Comparison of ENCODE assay signal across 8 mouse cellular contexts in the genomic region with DNA sequence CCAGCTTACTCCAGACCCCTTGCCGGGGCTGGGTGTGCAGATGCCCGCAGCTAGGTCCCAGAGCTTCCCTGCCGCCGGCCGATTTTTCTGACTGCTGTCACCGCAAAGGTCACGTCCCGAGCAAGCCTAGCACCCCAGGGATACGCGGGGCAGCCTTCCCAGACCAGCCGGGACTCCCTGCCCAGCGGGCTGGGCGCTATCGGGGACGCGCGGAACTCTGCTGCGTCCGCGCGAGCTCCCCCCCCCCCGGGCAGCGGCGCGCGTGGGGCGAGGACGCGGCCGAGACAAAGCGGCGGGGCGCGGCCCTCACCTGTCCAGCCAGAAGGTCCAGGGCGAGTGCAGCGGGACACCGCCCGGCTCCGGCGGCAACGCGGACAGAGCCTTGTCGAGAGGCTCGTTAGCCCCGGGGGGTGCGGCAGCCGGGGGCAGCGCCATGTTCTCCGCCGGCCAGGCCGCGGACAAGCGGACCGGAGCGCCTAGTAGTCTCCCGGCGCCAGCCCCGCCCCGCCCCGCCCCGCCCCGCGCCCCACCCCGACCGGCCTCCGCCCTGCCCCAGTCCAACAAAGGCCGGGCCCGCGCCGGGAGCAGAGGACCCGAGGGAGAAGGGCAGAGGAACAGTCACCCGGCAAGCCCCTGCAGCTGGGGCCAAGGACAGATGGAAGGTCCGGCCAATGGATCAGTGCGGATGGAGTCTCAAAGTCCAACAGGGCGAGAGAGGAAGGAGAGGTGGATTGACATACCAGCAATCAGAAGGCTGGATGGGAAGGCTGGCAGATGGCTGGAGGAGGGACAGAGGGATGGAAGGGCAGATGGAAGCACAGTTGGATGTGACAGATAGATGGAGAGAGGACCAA. TPM values are rescaled to one million over a fixed set of nuclear protein-coding genes. Genes with fewer than 3 reads are reported as not detected.
DNase-seq lines count a peak whose midpoint lies in the region; ATAC-seq and TF ChIP-seq lines count a peak whose summit lies in the region.

Eif4e3 (minus strand) TSS at position 454 of the 854 bp plus-strand sequence.
Gm20696 (minus strand) TSS at position 480 of the 854 bp plus-strand sequence.

- WGBS in forebrain, postnatal 0 days = 2% methylated on average over 67 of the region's 75 CpGs
- WGBS in hindbrain, embryonic 11.5 days = under 1% methylated on average over 56 of the region's 75 CpGs
- under 1% methylated on average over 63 of the region's 75 CpGs for WGBS in limb, embryonic 11.5 days
- WGBS in midbrain, embryonic 10.5 days = under 1% methylated on average over 67 of the region's 75 CpGs

- H3K27me3 ChIP-seq in forebrain, postnatal 0 days (ENCODE audit: insufficient read depth, low read length) = no peaks in the 10 kb centered on the region
- H3K27me3 ChIP-seq in hindbrain, embryonic 11.5 days (ENCODE audit: control insufficient read depth, insufficient read depth, low read length) = peaks cover 3% of the 10 kb centered on the region
- H3K27me3 ChIP-seq in limb, embryonic 11.5 days (ENCODE audit: control insufficient read depth, insufficient read depth, low read length) = no peaks in the 10 kb centered on the region
- peaks cover 51% of the 10 kb centered on the region for H3K27me3 ChIP-seq in midbrain, embryonic 10.5 days (ENCODE audit: low read depth, poor library complexity, severe bottlenecking)

- H3K36me3 ChIP-seq in forebrain, postnatal 0 days (ENCODE audit: insufficient read depth) = no peaks in the 10 kb centered on the region
- H3K36me3 ChIP-seq in hindbrain, embryonic 11.5 days (ENCODE audit: control insufficient read depth, insufficient read depth, low read length) = no peaks in the 10 kb centered on the region
- H3K36me3 ChIP-seq in limb, embryonic 11.5 days (ENCODE audit: control insufficient read depth, insufficient read depth, low read length) = no peaks in the 10 kb centered on the region
- no peaks in the 10 kb centered on the region for H3K36me3 ChIP-seq in midbrain, embryonic 10.5 days

- TF ChIP-seq CTCF in forebrain, postnatal 0 days (IDR thresholded peaks at IDR 0.05; ENCODE audit: low read depth) = no peak

- H3K4me2 ChIP-seq in forebrain, postnatal 0 days (ENCODE audit: low read depth) = peak within 1 kb of the TSS; percentile 96
- H3K4me2 ChIP-seq in hindbrain, embryonic 11.5 days (replicated peaks; ENCODE audit: low read depth, low read length) = peak within 1 kb of the TSS; percentile 91
- peak within 1 kb of the TSS; percentile 90 for H3K4me2 ChIP-seq in limb, embryonic 11.5 days (ENCODE audit: low read depth, severe bottlenecking)

- peak within 1 kb of the TSS; percentile 77 for H3K9ac ChIP-seq in forebrain, postnatal 0 days
- H3K9ac ChIP-seq in hindbrain, embryonic 11.5 days (ENCODE audit: low read depth, low read length) = peak within 1 kb of the TSS; percentile 88
- H3K9ac ChIP-seq in limb, embryonic 11.5 days (ENCODE audit: low read length) = peak within 1 kb of the TSS; percentile 82

- H3K9me3 ChIP-seq in forebrain, postnatal 0 days (ENCODE audit: low read length) = no peaks in the 10 kb centered on the region
- no peaks in the 10 kb centered on the region for H3K9me3 ChIP-seq in hindbrain, embryonic 11.5 days (ENCODE audit: control insufficient read depth, low read length)
- H3K9me3 ChIP-seq in limb, embryonic 11.5 days (ENCODE audit: control insufficient read depth, low read length) = no peaks in the 10 kb centered on the region
- no peaks in the 10 kb centered on the region for H3K9me3 ChIP-seq in midbrain, embryonic 10.5 days (replicated peaks)

- peak within 1 kb of the TSS; percentile 67 for H3K4me3 ChIP-seq in forebrain, postnatal 0 days (ENCODE audit: low read depth, low read length)
- H3K4me3 ChIP-seq in hindbrain, embryonic 11.5 days (ENCODE audit: low read depth, low read length) = peak within 1 kb of the TSS; percentile 74
- peak within 1 kb of the TSS; percentile 75 for H3K4me3 ChIP-seq in limb, embryonic 11.5 days (ENCODE audit: low read depth, low read length)
- peak within 1 kb of the TSS; percentile 94 for H3K4me3 ChIP-seq in midbrain, embryonic 10.5 days

- ATAC-seq in forebrain, postnatal 0 days = 0 out of 2 replicates have a peak, but pooled peaks have one; percentile 5
- ATAC-seq in hindbrain, embryonic 11.5 days (ENCODE audit: low FRiP score) = peak; percentile 83
- ATAC-seq in limb, embryonic 11.5 days (ENCODE audit: insufficient number of reproducible peaks, low FRiP score, low TSS enrichment, low read depth) = peak; percentile 81

- peak; percentile 65 to 88 for DNase-seq in adrenal gland, adult (ENCODE audit: inconsistent age in 2 of 2, low spot score in 1 of 2)
- no peak for DNase-seq in adrenal gland, adult 8-10 months
- DNase-seq in cerebellum, adult 11-12 months = peak; percentile 93
- no peak for DNase-seq in forebrain, postnatal 0 days
- peak; percentile 77 for DNase-seq in hindbrain, embryonic 11.5 days (ENCODE audit: low spot score)
- DNase-seq in limb, embryonic 11.5 days (ENCODE audit: low spot score) = peak; percentile 73
- DNase-seq in midbrain, embryonic 10.5 days (ENCODE audit: low spot score) = peak; percentile 82
- peak; percentile 39 to 71 for DNase-seq in spleen, postnatal 4 days (ENCODE audit: low spot score in 2 of 2)

- H3K27ac ChIP-seq in forebrain, postnatal 0 days (ENCODE audit: low read depth, low read length) = peak within 1 kb of the TSS; percentile 69
- H3K27ac ChIP-seq in hindbrain, embryonic 11.5 days (ENCODE audit: low read depth, low read length) = peak within 1 kb of the TSS; percentile 88
- peak within 1 kb of the TSS; percentile 51 for H3K27ac ChIP-seq in limb, embryonic 11.5 days (replicated peaks; ENCODE audit: low read depth, low read length)
- H3K27ac ChIP-seq in midbrain, embryonic 10.5 days (replicated peaks) = peak within 1 kb of the TSS; percentile 94

- peaks cover 37% of the 10 kb centered on the region for H3K4me1 ChIP-seq in forebrain, postnatal 0 days (ENCODE audit: insufficient read depth)
- H3K4me1 ChIP-seq in hindbrain, embryonic 11.5 days (replicated peaks; ENCODE audit: control insufficient read depth, insufficient read depth, low read length) = peaks cover 14% of the 10 kb centered on the region
- H3K4me1 ChIP-seq in limb, embryonic 11.5 days (ENCODE audit: control insufficient read depth, insufficient read depth, low read length) = peaks cover 19% of the 10 kb centered on the region
- H3K4me1 ChIP-seq in midbrain, embryonic 10.5 days = peaks cover 65% of the 10 kb centered on the region

RNA-seq across cellular contexts. Expression of gene Eif4e3, which starts in this region (rescaled TPM):
- 10 to 100 TPM; 15.9 to 28.1 (median 23.3) TPM for total RNA-seq in adrenal gland, adult 8-10 months (2022)
- total RNA-seq in forebrain, postnatal 0 days (2014; rRNA removed) = 12.9 and 13.3 TPM in 2 replicates
- polyA plus RNA-seq in forebrain, postnatal 0 days (2015; fragmentation: Nextera tagmentation; extraction: Ambion mirVana) = 4.7 and 6.0 TPM in 2 replicates
- 15.1 and 16.3 TPM in 2 replicates for polyA plus RNA-seq in hindbrain, embryonic 11.5 days (2014; fragmentation: Nextera tagmentation; extraction: Ambion mirVana)
- 17.6 and 22.7 TPM in 2 replicates for polyA plus RNA-seq in limb, embryonic 11.5 days (2014; fragmentation: Nextera tagmentation; extraction: Ambion mirVana)
- 10.8 and 13.1 TPM in 2 replicates for polyA plus RNA-seq in midbrain, embryonic 10.5 days (2016; fragmentation: Nextera tagmentation; extraction: Ambion mirVana)

RNA-seq across cellular contexts. Expression of gene Gm20696, which starts in this region (rescaled TPM):
- 1 to 10 TPM; 3.3 to 9.8 (median 5.5) TPM for total RNA-seq in adrenal gland, adult 8-10 months (2022)
- 2.2 and 3.0 TPM in 2 replicates for total RNA-seq in forebrain, postnatal 0 days (2014; rRNA removed)
- 1.5 and 2.6 TPM in 2 replicates for polyA plus RNA-seq in forebrain, postnatal 0 days (2015; fragmentation: Nextera tagmentation; extraction: Ambion mirVana)
- 3.2 and 6.0 TPM in 2 replicates for polyA plus RNA-seq in hindbrain, embryonic 11.5 days (2014; fragmentation: Nextera tagmentation; extraction: Ambion mirVana)
- polyA plus RNA-seq in limb, embryonic 11.5 days (2014; fragmentation: Nextera tagmentation; extraction: Ambion mirVana) = 3.1 and 4.0 TPM in 2 replicates
- polyA plus RNA-seq in midbrain, embryonic 10.5 days (2016; fragmentation: Nextera tagmentation; extraction: Ambion mirVana) = 3.2 and 3.4 TPM in 2 replicates

Comparison
In these comparisons a context has a peak if more than half of its experiments do, and no peak if none do; other contexts are left out.
1. DNase-seq: peak in adrenal gland, adult (2 of 2), cerebellum, adult 11-12 months (single experiment), hindbrain, embryonic 11.5 days (single experiment), limb, embryonic 11.5 days (single experiment), midbrain, embryonic 10.5 days (single experiment) and spleen, postnatal 4 days (2 of 2); none in adrenal gland, adult 8-10 months (single experiment) and forebrain, postnatal 0 days (single experiment).
2. ATAC-seq: peak in every context shown above with its lines; median percentile 83 in hindbrain, embryonic 11.5 days; 81 in limb, embryonic 11.5 days; 5 in forebrain, postnatal 0 days.
3. Peak in every context shown above with its lines, with median percentiles within 50 percentile points of each other: H3K27ac ChIP-seq, H3K4me2 ChIP-seq, H3K4me3 ChIP-seq and H3K9ac ChIP-seq.